Mouse (Mus musculus): Measurements from ENCODE around the gene Vps16.

DNA sequence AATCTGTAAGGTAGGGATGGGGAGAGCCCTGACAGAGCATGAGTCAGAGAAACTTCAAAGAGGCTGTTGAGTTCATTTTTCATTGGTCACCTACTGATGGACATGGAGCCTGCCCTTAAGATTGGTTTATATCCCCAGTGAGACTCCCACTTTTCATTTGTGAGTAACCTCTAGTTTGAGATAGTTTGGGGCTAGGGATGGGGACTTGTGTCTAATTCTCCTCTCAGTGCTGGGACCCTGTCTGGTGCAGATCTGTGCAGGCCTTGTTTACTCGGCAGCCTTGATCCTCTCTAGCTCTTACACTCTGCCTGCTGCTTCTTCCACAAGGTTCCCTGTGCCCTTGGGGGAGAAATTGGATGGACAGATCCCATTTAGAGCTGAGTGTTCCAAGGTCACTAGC, 60.1 kb downstream of the Vps16 start:
- no peak for TF ChIP-seq ZNF384 (IDR thresholded peaks at IDR 0.05; ENCODE audit: low read depth, low read length)
- TF ChIP-seq CTCF (IDR thresholded peaks at IDR 0.05 in 2 of 3, conservative IDR thresholded peaks at IDR 0.05 in 1 of 3; ENCODE audit: control insufficient read depth in 1 of 3, insufficient read depth in 1 of 3, low read depth in 2 of 3, low read length in 3 of 3, poor library complexity in 1 of 3, severe bottlenecking in 1 of 3): no peak
- TF ChIP-seq GABPA (IDR thresholded peaks at IDR 0.05; ENCODE audit: low read depth, low read length): no peak
- TF ChIP-seq EP300 (IDR thresholded peaks at IDR 0.05; ENCODE audit: low read depth in 1 of 2, low read length in 2 of 2): no peak
- TF ChIP-seq HCFC1 (IDR thresholded peaks at IDR 0.05; ENCODE audit: low read depth, low read length): no peak
- no peak for TF ChIP-seq GATA1 (IDR thresholded peaks at IDR 0.05; ENCODE audit: low read depth, low read length)
- no peak for TF ChIP-seq JUND (IDR thresholded peaks at IDR 0.05; ENCODE audit: low read depth, low read length)
- no peak for TF ChIP-seq POLR2A (IDR thresholded peaks at IDR 0.05; ENCODE audit: control insufficient read depth in 1 of 2, insufficient read depth in 1 of 2, low read depth in 1 of 2, low read length in 2 of 2, poor library complexity in 1 of 2)
- no peak for TF ChIP-seq RAD21 (IDR thresholded peaks at IDR 0.05; ENCODE audit: low read depth, low read length)
- no peak for TF ChIP-seq SMC3 (IDR thresholded peaks at IDR 0.05; ENCODE audit: low read depth, low read length)

Data from MEL (cell line).